ENCODE assay signal across 8 mouse cellular contexts in genomic region chr11:102224686-102225085, GRCm38 (mm10). TPM values are rescaled to one million over a fixed set of nuclear protein-coding genes. Genes with fewer than 3 reads are reported as not detected.
DNase-seq lines count a peak whose midpoint lies in the region; ATAC-seq lines count a peak whose summit lies in the region.

No protein-coding gene starts in this region.

- H3K4me3 ChIP-seq in heart, embryonic 13.5 days: peak overlapping the region; percentile 38
- peak overlapping the region; percentile 20 for H3K4me3 ChIP-seq in limb, embryonic 15.5 days
- no peak overlapping the region for H3K4me3 ChIP-seq in stomach, embryonic 14.5 days (ENCODE audit: low read depth, low read length)

- H3K36me3 ChIP-seq in heart, embryonic 13.5 days: peaks cover 26% of the 10 kb centered on the region
- 0 out of 2 replicates have a peak, but pooled peaks cover 7% of the 10 kb centered on the region for H3K36me3 ChIP-seq in limb, embryonic 15.5 days
- no peaks in the 10 kb centered on the region for H3K36me3 ChIP-seq in stomach, embryonic 14.5 days (ENCODE audit: control insufficient read depth, insufficient read depth, low read length)

- WGBS in heart, embryonic 13.5 days: 6% methylated on average over 22 of the region's 22 CpGs
- 18% methylated on average over 22 of the region's 22 CpGs for WGBS in limb, embryonic 15.5 days
- WGBS in stomach, embryonic 14.5 days: 19% methylated on average over 22 of the region's 22 CpGs

- H3K27ac ChIP-seq in heart, embryonic 13.5 days (replicated peaks): peak overlapping the region; percentile 39
- no peak overlapping the region for H3K27ac ChIP-seq in limb, embryonic 15.5 days
- H3K27ac ChIP-seq in stomach, embryonic 14.5 days (ENCODE audit: low read length): no peak overlapping the region

- H3K9ac ChIP-seq in heart, embryonic 13.5 days: peak overlapping the region; percentile 72
- H3K9ac ChIP-seq in limb, embryonic 15.5 days: no peak overlapping the region
- H3K9ac ChIP-seq in stomach, embryonic 14.5 days (replicated peaks; ENCODE audit: low read depth, low read length): no peak overlapping the region

- peak overlapping the region; percentile 67 for H3K4me2 ChIP-seq in heart, embryonic 13.5 days
- H3K4me2 ChIP-seq in limb, embryonic 15.5 days: peak overlapping the region; percentile 41
- H3K4me2 ChIP-seq in stomach, embryonic 14.5 days (replicated peaks; ENCODE audit: low read depth, low read length): peak overlapping the region; percentile 22

- ATAC-seq in heart, embryonic 13.5 days (ENCODE audit: extremely low read depth, insufficient number of reproducible peaks, low FRiP score, low TSS enrichment): no peak
- no peak for ATAC-seq in limb, embryonic 15.5 days (ENCODE audit: insufficient number of reproducible peaks, low FRiP score, low TSS enrichment, low read depth)
- no peak for ATAC-seq in stomach, embryonic 14.5 days (ENCODE audit: insufficient number of reproducible peaks, insufficient read depth, low FRiP score, low read depth)

- intact Hi-C loops in left cerebral cortex, postnatal 25 days (cut with DNase I): no loop called here

- H3K4me1 ChIP-seq in heart, embryonic 13.5 days: peaks cover 97% of the 10 kb centered on the region
- peaks cover 90% of the 10 kb centered on the region for H3K4me1 ChIP-seq in limb, embryonic 15.5 days
- H3K4me1 ChIP-seq in stomach, embryonic 14.5 days (ENCODE audit: control insufficient read depth, insufficient read depth, low read length): peaks cover 65% of the 10 kb centered on the region

- H3K27me3 ChIP-seq in heart, embryonic 13.5 days (replicated peaks): no peaks in the 10 kb centered on the region
- H3K27me3 ChIP-seq in limb, embryonic 15.5 days: no peaks in the 10 kb centered on the region
- H3K27me3 ChIP-seq in stomach, embryonic 14.5 days (ENCODE audit: control insufficient read depth, insufficient read depth, low read length): no peaks in the 10 kb centered on the region

- DNase-seq in heart, adult 18-20 months: peak; percentile 67 to 78
- no peak for DNase-seq in heart, adult 8-10 months (ENCODE audit: low spot score)
- peak; percentile 73 for DNase-seq in adrenal gland, postnatal 10 days
- no peak for DNase-seq in c-Kit-positive CD71-positive TER-119-positive erythroid progenitor cells, embryonic 14.5 days (ENCODE audit: low spot score)
- DNase-seq in left cerebral cortex, postnatal 25 days (ENCODE audit: low spot score in 2 of 2): no peak

- no peaks in the 10 kb centered on the region for H3K9me3 ChIP-seq in heart, embryonic 13.5 days
- no peaks in the 10 kb centered on the region for H3K9me3 ChIP-seq in limb, embryonic 15.5 days
- H3K9me3 ChIP-seq in stomach, embryonic 14.5 days (ENCODE audit: control insufficient read depth, low read depth, low read length): no peaks in the 10 kb centered on the region

RNA-seq across cellular contexts. Expression of gene Hdac5, which starts 5.3 kb away (rescaled TPM):
- 100 to 1,000 TPM; 115 to 117 TPM for total RNA-seq in heart, adult 18-20 months (2021)
- 100 to 1,000 TPM; 114 to 136 (median 121) TPM for total RNA-seq in heart, adult 8-10 months (2022)
- total RNA-seq in adrenal gland, postnatal 10 days (2021): 100 to 1,000 TPM in 1 of 2 experiments, 10 to 100 TPM in 1; 84.4 to 113 TPM
- 82.9 and 89.4 TPM in 2 replicates for polyA plus RNA-seq in heart, embryonic 13.5 days (2015; fragmentation: Nextera tagmentation; extraction: Ambion mirVana)
- 94.1 and 96.7 TPM in 2 replicates for polyA plus RNA-seq in limb, embryonic 15.5 days (2015; fragmentation: Nextera tagmentation; extraction: Ambion mirVana)
- polyA plus RNA-seq in stomach, embryonic 14.5 days (2014; fragmentation: Nextera tagmentation; extraction: Ambion mirVana): 41.5 and 46.4 TPM in 2 replicates
- total RNA-seq in left cerebral cortex, postnatal 25 days (2021): 100 to 1,000 TPM; 243 to 261 TPM

RNA-seq across cellular contexts. Expression of gene BC030867, which starts 24.0 kb away (rescaled TPM):
- under 1 TPM; 0.22 to 0.28 TPM for total RNA-seq in heart, adult 18-20 months (2021)
- total RNA-seq in heart, adult 8-10 months (2022): under 1 TPM; 0.12 to 0.23 (median 0.18) TPM
- 1 to 10 TPM; 1.9 to 4.5 TPM for total RNA-seq in adrenal gland, postnatal 10 days (2021)
- polyA plus RNA-seq in heart, embryonic 13.5 days (2015; fragmentation: Nextera tagmentation; extraction: Ambion mirVana): 12.3 and 13.5 TPM in 2 replicates
- polyA plus RNA-seq in limb, embryonic 15.5 days (2015; fragmentation: Nextera tagmentation; extraction: Ambion mirVana): 13.0 and 13.8 TPM in 2 replicates
- polyA plus RNA-seq in stomach, embryonic 14.5 days (2014; fragmentation: Nextera tagmentation; extraction: Ambion mirVana): 11.4 and 11.8 TPM in 2 replicates
- 1 to 10 TPM in 1 of 2 experiments, under 1 TPM in 1; 0.94 to 1.1 TPM for total RNA-seq in left cerebral cortex, postnatal 25 days (2021)

RNA-seq across cellular contexts. Expression of gene G6pc3, which starts 35.3 kb away (rescaled TPM):
- 10 to 100 TPM; 54.5 to 56.6 TPM for total RNA-seq in heart, adult 18-20 months (2021)
- total RNA-seq in heart, adult 8-10 months (2022): 10 to 100 TPM; 52.2 to 60.3 (median 58.6) TPM
- 10 to 100 TPM; 72.3 to 74.7 TPM for total RNA-seq in adrenal gland, postnatal 10 days (2021)
- 25.6 and 29.3 TPM in 2 replicates for polyA plus RNA-seq in heart, embryonic 13.5 days (2015; fragmentation: Nextera tagmentation; extraction: Ambion mirVana)
- 25.1 and 27.6 TPM in 2 replicates for polyA plus RNA-seq in limb, embryonic 15.5 days (2015; fragmentation: Nextera tagmentation; extraction: Ambion mirVana)
- 34.4 and 36.6 TPM in 2 replicates for polyA plus RNA-seq in stomach, embryonic 14.5 days (2014; fragmentation: Nextera tagmentation; extraction: Ambion mirVana)
- total RNA-seq in left cerebral cortex, postnatal 25 days (2021): 10 to 100 TPM; 55.7 to 61.8 TPM

RNA-seq across cellular contexts. Expression of gene Lsm12, which starts 39.6 kb away (rescaled TPM):
- total RNA-seq in heart, adult 18-20 months (2021): 10 to 100 TPM; 45.5 to 50.6 TPM
- total RNA-seq in heart, adult 8-10 months (2022): 10 to 100 TPM; 45.4 to 51.9 (median 48.8) TPM
- total RNA-seq in adrenal gland, postnatal 10 days (2021): 10 to 100 TPM; 77.5 to 80.8 TPM
- 80.7 and 97.0 TPM in 2 replicates for polyA plus RNA-seq in heart, embryonic 13.5 days (2015; fragmentation: Nextera tagmentation; extraction: Ambion mirVana)
- polyA plus RNA-seq in limb, embryonic 15.5 days (2015; fragmentation: Nextera tagmentation; extraction: Ambion mirVana): 119 and 130 TPM in 2 replicates
- polyA plus RNA-seq in stomach, embryonic 14.5 days (2014; fragmentation: Nextera tagmentation; extraction: Ambion mirVana): 88.2 and 88.5 TPM in 2 replicates
- 10 to 100 TPM; 58.3 to 66.4 TPM for total RNA-seq in left cerebral cortex, postnatal 25 days (2021)

RNA-seq across cellular contexts. Expression of gene Asb16, which starts 43.9 kb away (rescaled TPM):
- total RNA-seq in heart, adult 18-20 months (2021): 1 to 10 TPM; 1.2 TPM
- total RNA-seq in heart, adult 8-10 months (2022): 1 to 10 TPM; 1.3 to 1.6 (median 1.5) TPM
- 1 to 10 TPM; 1.1 to 2.6 TPM for total RNA-seq in adrenal gland, postnatal 10 days (2021)
- polyA plus RNA-seq in heart, embryonic 13.5 days (2015; fragmentation: Nextera tagmentation; extraction: Ambion mirVana): 0.09 TPM in 1 of 2 replicates, not detected in the other
- polyA plus RNA-seq in limb, embryonic 15.5 days (2015; fragmentation: Nextera tagmentation; extraction: Ambion mirVana): 0.20 and 0.24 TPM in 2 replicates
- not detected in 2 replicates for polyA plus RNA-seq in stomach, embryonic 14.5 days (2014; fragmentation: Nextera tagmentation; extraction: Ambion mirVana)
- total RNA-seq in left cerebral cortex, postnatal 25 days (2021): 1 to 10 TPM; 1.2 TPM

Comparison
In these comparisons a context has a peak if more than half of its experiments do, and no peak if none do; other contexts are left out.
1. DNase-seq: peak in heart, adult 18-20 months (2 of 2) and adrenal gland, postnatal 10 days (single experiment); none in heart, adult 8-10 months (single experiment), c-Kit-positive CD71-positive TER-119-positive erythroid progenitor cells, embryonic 14.5 days (single experiment) and left cerebral cortex, postnatal 25 days (0 of 2).
2. Peak in every context shown above with its lines, with median percentiles within 50 percentile points of each other: H3K4me2 ChIP-seq.